Mouse (Mus musculus): ENCODE data around the gene Fnbp1.

Gene Fnbp1

GRCm38 (mm10) chr2:31067696-31068245 is 74.0 kb downstream of the Fnbp1 start:
- in situ Hi-C loops (cut with MseI, MboI): no loop called here

GRCm38 (mm10) chr2:31067059-31067595 is 74.7 kb downstream of the Fnbp1 start:
- in situ Hi-C loops (cut with MseI, MboI): no loop called here

DNA sequence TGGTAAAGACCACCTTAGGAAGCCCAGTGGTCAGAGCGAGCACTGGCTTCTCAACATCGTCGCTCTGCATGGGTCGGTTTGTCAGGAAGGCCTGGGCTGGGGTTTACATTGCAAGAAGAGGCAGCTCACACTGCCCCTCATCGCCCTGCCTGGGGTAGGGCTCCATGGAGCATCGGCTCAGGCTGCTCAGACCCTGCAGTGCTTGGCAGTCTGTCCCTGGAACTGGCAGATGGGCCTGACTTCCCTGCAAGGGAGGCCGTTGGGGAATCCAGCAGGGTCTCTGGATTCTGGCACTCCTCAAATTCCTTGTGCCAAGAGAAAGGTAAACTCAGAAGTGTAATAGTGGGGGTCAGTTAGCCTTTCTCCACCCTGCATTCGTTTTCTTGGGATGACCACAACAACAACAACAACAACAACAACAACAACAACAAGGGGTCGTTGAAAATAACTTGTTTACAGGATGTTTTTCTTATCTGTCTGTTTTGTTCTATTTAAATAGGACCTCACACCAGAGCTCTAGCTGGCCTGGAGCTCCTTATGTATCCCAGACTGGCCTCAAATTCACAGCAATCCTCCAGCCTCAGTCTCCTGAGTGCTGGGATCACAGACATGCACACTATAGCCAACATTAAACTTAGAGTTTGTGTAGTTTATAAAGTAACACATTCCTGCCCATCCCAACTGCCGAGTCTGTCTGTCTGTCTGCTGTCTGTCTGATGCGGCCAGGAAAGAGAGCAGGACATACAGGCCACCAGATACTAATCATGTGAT is 75.6 kb downstream of the Fnbp1 start:
- in situ Hi-C loops (cut with MseI, MboI): no loop called here

GRCm38 (mm10) chr2:31061868-31062628 is 79.8 kb downstream of the Fnbp1 start:
- in situ Hi-C loops (cut with MseI, MboI): no loop called here

GRCm38 (mm10) chr2:31060787-31061730 is 80.7 kb downstream of the Fnbp1 start:
- in situ Hi-C loops (cut with MseI, MboI): no loop called here

DNA sequence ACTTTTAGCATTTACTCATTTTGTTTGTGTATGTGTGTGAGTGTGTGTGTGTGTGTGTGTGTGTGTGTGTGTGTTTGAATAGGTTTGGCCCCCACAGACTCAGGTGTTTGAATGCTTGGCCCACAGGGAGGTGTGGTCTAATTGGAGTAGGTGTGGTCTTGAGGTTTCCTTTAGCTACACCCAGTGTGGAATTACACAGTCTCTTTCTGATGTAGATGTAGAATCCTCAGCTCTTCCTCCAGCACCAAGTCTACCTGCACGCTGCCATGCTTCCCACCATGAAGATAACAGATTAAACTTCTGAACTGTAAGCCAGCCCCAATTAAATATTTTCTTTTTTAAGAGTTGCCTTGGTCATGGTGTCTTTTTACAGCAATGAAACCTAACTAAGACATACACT is 81.5 kb downstream of the Fnbp1 start:
- in situ Hi-C loops (cut with MseI, MboI): no loop called here

DNA sequence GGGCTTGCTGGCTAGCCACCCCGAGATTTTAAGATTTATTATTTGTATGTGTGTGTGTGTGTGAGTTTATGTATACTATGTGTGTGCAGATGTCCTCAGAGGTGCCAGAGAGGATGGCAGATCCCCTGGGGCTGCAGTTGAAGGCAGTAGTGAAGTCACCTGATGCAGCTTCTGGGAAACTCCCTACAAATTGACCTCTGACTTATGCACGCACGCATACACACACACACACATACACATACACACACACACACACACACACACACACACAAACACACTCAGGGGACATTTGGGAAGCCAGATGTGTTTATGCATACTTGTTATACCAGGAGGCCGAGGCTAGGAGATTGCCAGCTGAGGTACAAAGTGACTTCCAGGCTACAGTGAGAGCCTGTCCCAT is 83.4 kb downstream of the Fnbp1 start:
- in situ Hi-C loops (cut with MseI, MboI): no loop called here

GRCm38 (mm10) chr2:31057549-31058177 is 84.1 kb downstream of the Fnbp1 start:
- in situ Hi-C loops (cut with MseI, MboI): no loop called here

DNA sequence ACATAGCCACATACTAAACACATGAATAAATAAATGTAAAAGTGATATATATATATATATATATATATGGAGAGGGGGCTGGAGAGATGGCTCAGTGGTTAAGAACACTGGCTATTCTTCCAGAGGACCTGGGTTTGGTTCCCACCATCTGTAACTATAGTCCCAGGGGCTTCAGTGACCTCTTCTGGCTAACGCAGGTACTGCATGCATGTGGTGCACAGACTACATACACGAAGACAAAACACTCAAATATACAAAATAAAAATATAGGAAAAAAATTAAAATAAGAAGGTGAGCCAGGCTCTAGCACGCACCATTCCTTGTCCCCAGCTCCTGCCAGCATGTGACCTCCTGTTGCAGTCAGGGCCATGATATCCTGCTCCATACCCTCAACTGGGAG is 85.7 kb downstream of the Fnbp1 start:
- in situ Hi-C loops (cut with MseI, MboI): no loop called here

DNA sequence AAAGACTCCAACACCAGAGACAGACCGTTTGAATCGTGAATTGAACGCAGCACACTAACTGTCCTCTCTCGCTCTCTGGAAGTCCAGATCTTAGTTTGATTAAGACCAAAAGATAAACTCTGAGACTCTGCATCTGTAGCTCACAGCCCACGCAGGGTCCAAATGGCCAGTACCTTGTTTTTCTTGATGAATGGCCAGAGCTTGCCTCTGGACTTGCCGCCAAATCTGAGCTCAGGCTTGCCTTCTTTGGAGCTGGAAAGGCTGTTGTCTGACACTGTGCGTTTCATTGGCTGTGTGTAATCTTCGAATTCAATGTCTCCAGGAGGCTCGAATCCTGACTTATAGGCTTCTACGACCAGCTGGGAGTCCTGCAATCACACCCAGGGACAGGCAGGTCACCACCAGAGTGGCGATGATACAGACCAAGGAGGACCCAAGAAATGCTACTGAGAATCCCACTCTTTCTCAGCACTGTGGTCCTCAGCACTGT is 87.9 kb downstream of the Fnbp1 start:
- in situ Hi-C loops (cut with MseI, MboI): no loop called here

DNA sequence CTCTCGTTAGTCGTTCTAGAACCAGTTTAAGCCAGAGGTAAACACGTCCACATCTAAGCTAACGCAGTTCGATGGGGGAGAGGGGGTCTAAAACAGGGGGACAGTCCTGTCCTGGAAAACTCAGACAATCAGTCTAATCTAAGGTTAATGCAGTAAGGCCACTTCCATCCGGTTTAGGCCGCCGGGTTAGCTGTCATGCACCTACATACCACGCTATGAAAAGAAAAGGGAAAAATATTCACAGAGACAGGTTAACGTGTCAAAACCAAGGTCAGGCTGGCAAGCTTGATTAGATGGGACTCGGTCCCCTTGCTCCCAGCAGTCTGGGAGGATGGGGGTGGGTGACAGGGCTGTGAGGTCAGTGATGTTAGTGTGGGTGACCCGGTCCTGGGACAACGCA is 88.4 kb downstream of the Fnbp1 start:
- in situ Hi-C loops (cut with MseI, MboI): no loop called here

DNA sequence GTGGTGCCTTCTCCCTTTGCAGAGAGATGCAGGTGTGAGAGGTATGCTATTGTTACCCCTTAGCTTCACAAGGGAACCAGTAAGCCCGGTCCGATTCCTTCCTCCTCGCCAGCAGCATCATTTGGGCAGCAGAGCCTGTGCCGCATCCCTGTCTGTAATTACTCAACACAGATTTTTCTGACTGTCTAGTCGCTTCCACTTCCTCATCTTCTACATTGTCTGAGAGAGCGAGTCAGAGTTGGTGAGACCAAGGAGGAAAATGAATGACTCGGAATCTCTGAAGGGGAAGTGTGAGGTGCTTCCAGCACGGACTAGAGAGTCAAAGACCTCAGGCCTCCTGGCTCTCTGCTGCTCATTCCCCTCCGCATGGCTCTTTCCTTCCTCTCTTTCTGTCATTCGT is 89.4 kb downstream of the Fnbp1 start:
- in situ Hi-C loops (cut with MseI, MboI): no loop called here

- in situ Hi-C loops (cut with MseI, MboI): no loop called here
Observed at GRCm38 (mm10) chr2:31048037-31048436, 93.8 kb downstream of the Fnbp1 start.

GRCm38 (mm10) chr2:31043856-31044255 is 98.0 kb downstream of the Fnbp1 start:
- in situ Hi-C loops (cut with MseI, MboI): no loop called here

GRCm38 (mm10) chr2:31042881-31043280 is 98.9 kb downstream of the Fnbp1 start:
- in situ Hi-C loops (cut with MseI, MboI): no loop called here

GRCm38 (mm10) chr2:31041386-31041785 is 100.4 kb downstream of the Fnbp1 start:
- in situ Hi-C loops (cut with MseI, MboI): no loop called here

- in situ Hi-C loops (cut with MseI, MboI): no loop called here
Observed at GRCm38 (mm10) chr2:31040487-31040886, 101.3 kb downstream of the Fnbp1 start.

DNA sequence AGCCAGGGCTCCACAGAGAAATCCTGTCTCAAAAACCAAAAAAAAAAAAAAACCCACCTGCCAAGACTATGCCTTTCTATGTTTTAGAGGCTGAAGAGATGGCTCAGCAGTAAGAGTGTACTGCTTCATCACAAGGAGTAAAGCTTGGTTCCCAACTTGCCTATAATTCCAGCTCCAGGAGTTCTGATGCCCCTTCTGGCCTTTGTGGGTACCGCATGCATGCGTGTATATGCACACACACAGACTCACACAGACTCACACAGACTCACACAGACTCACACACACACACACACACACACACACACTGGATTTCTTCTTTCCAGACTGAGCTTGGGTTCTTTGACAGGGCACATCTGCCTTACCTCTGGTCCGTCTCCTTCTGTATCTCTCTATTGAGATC is 101.8 kb downstream of the Fnbp1 start:
- in situ Hi-C loops (cut with MseI, MboI): no loop called here

DNA sequence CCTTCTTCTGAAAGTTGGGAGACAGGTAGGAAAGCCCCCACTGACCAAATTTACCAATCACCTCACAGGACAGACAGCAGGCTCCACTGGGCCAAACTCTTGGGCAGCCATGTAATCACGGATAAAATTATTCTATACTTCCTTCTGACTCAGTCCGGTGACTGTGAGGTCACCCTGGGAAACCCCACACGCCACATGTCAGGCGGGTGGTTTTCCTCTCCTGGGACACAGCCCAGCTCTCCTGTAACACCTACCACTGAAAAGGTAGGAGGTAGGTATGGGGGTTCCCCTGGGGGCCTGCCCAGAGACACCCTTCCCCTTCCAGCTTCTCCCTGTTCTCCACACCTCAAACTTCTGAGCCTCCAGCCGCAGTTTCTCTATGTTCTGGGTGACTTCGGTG is 105.0 kb downstream of the Fnbp1 start:
- in situ Hi-C loops (cut with MseI, MboI): no loop called here

DNA sequence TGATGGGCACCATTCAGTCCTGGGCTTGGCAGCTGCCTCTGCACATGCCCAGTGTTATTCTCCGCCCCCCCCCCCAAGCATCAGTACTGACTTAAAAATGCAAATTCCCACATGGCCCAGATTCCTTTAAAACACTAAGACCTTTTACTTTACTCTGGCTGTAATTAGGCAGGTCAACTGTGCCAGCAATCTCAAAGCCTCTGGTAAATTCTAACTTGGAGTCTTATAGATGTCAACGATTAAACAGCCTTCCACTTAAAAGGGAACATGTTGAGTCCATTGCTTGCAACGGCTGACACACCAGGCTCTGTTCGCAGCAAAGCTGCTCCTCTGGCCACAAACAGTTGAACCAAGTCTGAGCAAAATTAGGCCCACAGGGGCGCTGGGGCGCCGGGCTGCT is 109.8 kb downstream of the Fnbp1 start:
- in situ Hi-C loops (cut with MseI, MboI): no loop called here

GRCm38 (mm10) chr2:31026642-31027041 is 115.2 kb downstream of the Fnbp1 start:
- in situ Hi-C loops (cut with MseI, MboI): no loop called here
